Mouse (Mus musculus) limb, embryonic 14.5 days (tissue): Measurements from ENCODE around the gene Phb2. TPM values are rescaled to one million over a fixed set of nuclear protein-coding genes. Genes with fewer than 3 reads are reported as not detected.

Experiments
- ATAC-seq: fragments of 200-750 bp; cut with Nextera tagmentation; 2 replicates; pipeline ENCODE4 v1.8.0; 2017; ENCODE audit warnings: low read depth, moderate number of reproducible peaks, moderate TSS enrichment; ENCODE audit not compliant: low FRiP score
- DNase-seq: peaks from one replicate; pipeline ENCODE4 v3.0.0-alpha.2; 2015; ENCODE audit warnings: low spot score
- H3K27ac ChIP-seq: fragments of 300-500 bp; sonication (generic); replicated peaks from 2 replicates; pipeline ENCODE4 v1.5.1; 2014; ENCODE audit warnings: low read depth, mild to moderate bottlenecking, low read length, moderate library complexity, mixed read lengths
- H3K27me3 ChIP-seq: fragments of 300-500 bp; sonication (generic); 2 replicates; pipeline ENCODE4 v1.6.1; 2014; ENCODE audit warnings: low read length, mixed read lengths; ENCODE audit not compliant: control insufficient read depth, insufficient read depth
- H3K36me3 ChIP-seq: fragments of 300-500 bp; sonication (generic); 2 replicates; pipeline ENCODE4 v1.6.1; 2014; ENCODE audit warnings: mild to moderate bottlenecking, low read length, moderate library complexity, mixed read lengths; ENCODE audit not compliant: control insufficient read depth, insufficient read depth
- H3K4me1 ChIP-seq: fragments of 300-500 bp; sonication (generic); 2 replicates; pipeline ENCODE4 v1.6.1; 2014; ENCODE audit warnings: antibody characterized with exemption, low read length, mixed read lengths; ENCODE audit not compliant: control insufficient read depth, insufficient read depth
- H3K4me2 ChIP-seq: fragments of 300-500 bp; sonication (generic); replicated peaks from 2 replicates; pipeline ENCODE4 v1.6.1; 2014; ENCODE audit warnings: low read depth, mild to moderate bottlenecking, low read length, moderate library complexity; ENCODE audit not compliant: severe bottlenecking
- H3K4me3 ChIP-seq: fragments of 300-500 bp; sonication (generic); replicated peaks from 2 replicates; pipeline ENCODE4 v1.5.1; 2014; ENCODE audit warnings: low read length
- H3K9ac ChIP-seq: fragments of 300-500 bp; sonication (generic); 2 replicates; pipeline ENCODE4 v1.6.1; 2014; ENCODE audit warnings: mild to moderate bottlenecking, low read depth, low read length, moderate library complexity; ENCODE audit not compliant: severe bottlenecking
- H3K9me3 ChIP-seq: fragments of 300-500 bp; sonication (generic); 2 replicates; pipeline ENCODE4 v1.6.1; 2016; ENCODE audit warnings: low read length; ENCODE audit not compliant: control insufficient read depth
- POLR2A ChIP-seq: fragments of 200-500 bp; IDR thresholded peaks from 2 replicates; pipeline ENCODE4 v1.8.0; 2012; ENCODE audit warnings: inconsistent platforms, mild to moderate bottlenecking, moderate library complexity, borderline replicate concordance; ENCODE audit not compliant: insufficient read depth, insufficient read length; ENCODE audit errors: extremely low read depth
- WGBS: fragments of 180-500 bp; shearing (Covaris S2); extraction: QIAGEN DNeasy Blood & Tissue Kit; methylation state at CpG from one replicate; pipeline ENCODE4 v1.1.7; 2014; 5-methylcytosine and 5-hydroxymethylcytosine counted together
- microRNA counts: library from miRNA; unstranded; fragments of <30 nt; microRNA quantifications from one replicate; lab custom pipeline; 2016
- microRNA-seq: library from miRNA; unstranded; fragments of <30 nt; microRNA quantifications from one replicate; pipeline ENCODE4, GENCODE M21; 2016
- polyA plus RNA-seq, 2 experiments: library from polyadenylated mRNA; depleted of rRNA in 1 of 2; stranded (reverse) in 1 of 2; unstranded in 1 of 2; fragments of >200 nt; fragmentation: Nextera tagmentation in 1 of 2; extraction: Ambion mirVana in 1 of 2; gene quantifications; 2 replicates each; pipeline versions ENCODE4 v1.2.1 to v1.2.3; 2012 to 2014

Phb2 gene
- polyA plus RNA-seq, 2 experiments: 205 to 296 TPM

- peak; percentile 60 for DNase-seq
- Histone ChIP-seq H3K27me3 (no peaks in the 10 kb centered on the region), H3K9me3 (no peaks in the 10 kb centered on the region), H3K4me1 (peaks cover 36% of the 10 kb centered on the region), H3K4me3 (peak overlapping the region; percentile 77), H3K27ac (peak overlapping the region; percentile 98), H3K36me3 (peaks cover 11% of the 10 kb centered on the region; the same call in 1 of the 2 replicates), H3K4me2 (peak overlapping the region; percentile 72), H3K9ac (peak overlapping the region; percentile 93)
- 30% methylated on average over 5 of the region's 5 CpGs for WGBS
- TF ChIP-seq POLR2A: no peak
- ATAC-seq: no peak
These were observed 46.0 kb downstream of the Phb2 start for GRCm38 (mm10) chr6:124757909-124758848.

GRCm38 (mm10) chr6:124758849-124759232, 46.7 kb downstream of the Phb2 start:
- H3K9me3 ChIP-seq: no peaks in the 10 kb centered on the region
- H3K4me2 ChIP-seq: peak overlapping the region; percentile 72
- peaks cover 32% of the 10 kb centered on the region for H3K4me1 ChIP-seq
- 0 out of 2 replicates have a peak, but pooled peaks have one; percentile 7 for TF ChIP-seq POLR2A
- 0 out of 2 replicates have a peak overlapping the region, but pooled peaks have one; percentile 93 for H3K9ac ChIP-seq
- ATAC-seq: no peak
- H3K4me3 ChIP-seq: no peak overlapping the region
- peaks cover 6% of the 10 kb centered on the region; the same call in 1 of the 2 replicates for H3K36me3 ChIP-seq
- H3K27me3 ChIP-seq: no peaks in the 10 kb centered on the region
- WGBS: 58% methylated on average over 2 of the region's 2 CpGs
- DNase-seq: no peak
- peak overlapping the region; percentile 98 for H3K27ac ChIP-seq

- DNase-seq (peak; percentile 85), ATAC-seq (peak; percentile 21; the same call in 1 of the 2 replicates)
- Histone ChIP-seq H3K4me2 (peak overlapping the region; percentile 72), H3K27ac (peak overlapping the region; percentile 98), H3K9me3 (no peaks in the 10 kb centered on the region), H3K9ac (0 out of 2 replicates have a peak overlapping the region, but pooled peaks have one; percentile 93), H3K4me3 (no peak overlapping the region), H3K27me3 (no peaks in the 10 kb centered on the region), H3K4me1 (peaks cover 28% of the 10 kb centered on the region), H3K36me3 (peaks cover 2% of the 10 kb centered on the region; the same call in 1 of the 2 replicates)
- peak; percentile 11; the same call in 1 of the 2 replicates for TF ChIP-seq POLR2A
- WGBS: 1% methylated on average over 5 of the region's 5 CpGs
These were observed 47.1 kb downstream of the Phb2 start for GRCm38 (mm10) chr6:124759259-124759658.

GRCm38 (mm10) chr6:124765951-124766350, 53.8 kb downstream of the Phb2 start:
- H3K27me3 ChIP-seq: peaks cover 8% of the 10 kb centered on the region; the same call in 1 of the 2 replicates
- H3K9ac ChIP-seq: no peak overlapping the region

More at GRCm38 (mm10) chr6:124765951-124766350, 53.8 kb downstream of the Phb2 start:
- no peak overlapping the region for H3K27ac ChIP-seq
- DNase-seq (no peak), ATAC-seq (no peak)
- peaks cover 12% of the 10 kb centered on the region; the same call in 1 of the 2 replicates for H3K4me1 ChIP-seq
- no peak overlapping the region for H3K4me3 ChIP-seq
- no peak overlapping the region for H3K4me2 ChIP-seq
- no peaks in the 10 kb centered on the region for H3K36me3 ChIP-seq
- no peak for TF ChIP-seq POLR2A
- 88% methylated on average over 7 of the region's 7 CpGs for WGBS
- H3K9me3 ChIP-seq: no peaks in the 10 kb centered on the region

MicroRNAs within 50 kb of the gene (microRNA counts, 519-probe panel; counts per million panel counts)
- 2,764 counts per million, percentile 49 among the panel's probes with 10 or more counts for microRNA mmu-miR-141 (lab: Ali Mortazavi, UCI)
- 3,734 counts per million, percentile 75 among the panel's probes with 10 or more counts for microRNA mmu-miR-200c (lab: Ali Mortazavi, UCI)

Small RNA genes lying within 50 kb of the gene (microRNA-seq; reads per million reads assigned to microRNA genes)
- gene Mir141 (506 reads per million, percentile 66 among the genes with 10 or more reads in this experiment), gene Mir200c (2,722 reads per million, percentile 82 among the genes with 10 or more reads in this experiment)

Other genes starting within 250 kb of the Phb2 start
- gene Clstn3, start 247.5 kb upstream of the Phb2 start, polyA plus RNA-seq (2012; rRNA removed): 11.2 and 16.3 TPM in 2 replicates
- gene Clstn3, start 247.5 kb upstream of the Phb2 start, polyA plus RNA-seq (2014; fragmentation: Nextera tagmentation; extraction: Ambion mirVana): 5.1 and 6.4 TPM in 2 replicates
- gene C1rl, start 219.2 kb upstream of the Phb2 start, polyA plus RNA-seq (2012; rRNA removed): 0.47 and 0.64 TPM in 2 replicates
- 0.81 and 0.83 TPM in 2 replicates for gene C1rl, start 219.2 kb upstream of the Phb2 start, polyA plus RNA-seq (2014; fragmentation: Nextera tagmentation; extraction: Ambion mirVana)
- gene C1ra, start 199.9 kb upstream of the Phb2 start, polyA plus RNA-seq (2012; rRNA removed): 1.4 and 2.1 TPM in 2 replicates
- gene C1ra, start 199.9 kb upstream of the Phb2 start, polyA plus RNA-seq (2014; fragmentation: Nextera tagmentation; extraction: Ambion mirVana): 1.7 and 1.9 TPM in 2 replicates
- 7.9 and 8.5 TPM in 2 replicates for gene C1s1, start 170.0 kb upstream of the Phb2 start, polyA plus RNA-seq (2012; rRNA removed)
- gene C1s1, start 170.0 kb upstream of the Phb2 start, polyA plus RNA-seq (2014; fragmentation: Nextera tagmentation; extraction: Ambion mirVana): 3.3 and 3.4 TPM in 2 replicates
- gene C1rb, start 142.0 kb upstream of the Phb2 start, polyA plus RNA-seq (2012; rRNA removed): not detected in 2 replicates
- 0.11 TPM in 1 of 2 replicates, not detected in the other for gene C1rb, start 142.0 kb upstream of the Phb2 start, polyA plus RNA-seq (2014; fragmentation: Nextera tagmentation; extraction: Ambion mirVana)
- 0.23 and 0.24 TPM in 2 replicates for gene C1s2, start 76.3 kb upstream of the Phb2 start, polyA plus RNA-seq (2012; rRNA removed)
- gene C1s2, start 76.3 kb upstream of the Phb2 start, polyA plus RNA-seq (2014; fragmentation: Nextera tagmentation; extraction: Ambion mirVana): 0.10 TPM in 1 of 2 replicates, not detected in the other
- gene Lpcat3, start 49.3 kb upstream of the Phb2 start, polyA plus RNA-seq (2012; rRNA removed): 80.8 and 101 TPM in 2 replicates
- 49.3 and 51.7 TPM in 2 replicates for gene Lpcat3, start 49.3 kb upstream of the Phb2 start, polyA plus RNA-seq (2014; fragmentation: Nextera tagmentation; extraction: Ambion mirVana)
- 135 and 148 TPM in 2 replicates for gene Emg1, start 158 bp upstream of the Phb2 start, polyA plus RNA-seq (2012; rRNA removed)
- gene Emg1, start 158 bp upstream of the Phb2 start, polyA plus RNA-seq (2014; fragmentation: Nextera tagmentation; extraction: Ambion mirVana): 179 and 185 TPM in 2 replicates
- gene Ptpn6, start 26.4 kb downstream of the Phb2 start, polyA plus RNA-seq (2012; rRNA removed): 9.4 and 9.6 TPM in 2 replicates
- gene Ptpn6, start 26.4 kb downstream of the Phb2 start, polyA plus RNA-seq (2014; fragmentation: Nextera tagmentation; extraction: Ambion mirVana): 13.9 and 14.2 TPM in 2 replicates
- 285 and 290 TPM in 2 replicates for gene Grcc10, start 29.0 kb downstream of the Phb2 start, polyA plus RNA-seq (2012; rRNA removed)
- gene Grcc10, start 29.0 kb downstream of the Phb2 start, polyA plus RNA-seq (2014; fragmentation: Nextera tagmentation; extraction: Ambion mirVana): 438 and 458 TPM in 2 replicates
- not detected in 2 replicates for gene Gm45234, start 43.7 kb downstream of the Phb2 start, polyA plus RNA-seq (2012; rRNA removed)
- gene Gm45234, start 43.7 kb downstream of the Phb2 start, polyA plus RNA-seq (2014; fragmentation: Nextera tagmentation; extraction: Ambion mirVana): not detected in 2 replicates
- gene Atn1, start 44.2 kb downstream of the Phb2 start, polyA plus RNA-seq (2012; rRNA removed): 102 and 141 TPM in 2 replicates
- 14.6 and 19.4 TPM in 2 replicates for gene Atn1, start 44.2 kb downstream of the Phb2 start, polyA plus RNA-seq (2014; fragmentation: Nextera tagmentation; extraction: Ambion mirVana)
- 21.7 and 25.3 TPM in 2 replicates for gene Eno2, start 57.3 kb downstream of the Phb2 start, polyA plus RNA-seq (2012; rRNA removed)
- gene Eno2, start 57.3 kb downstream of the Phb2 start, polyA plus RNA-seq (2014; fragmentation: Nextera tagmentation; extraction: Ambion mirVana): 6.0 and 10.2 TPM in 2 replicates
- 1.1 TPM in 2 replicates for gene Lrrc23, start 67.4 kb downstream of the Phb2 start, polyA plus RNA-seq (2012; rRNA removed)
- gene Lrrc23, start 67.4 kb downstream of the Phb2 start, polyA plus RNA-seq (2014; fragmentation: Nextera tagmentation; extraction: Ambion mirVana): 0.88 and 1.2 TPM in 2 replicates
- gene Spsb2, start 96.3 kb downstream of the Phb2 start, polyA plus RNA-seq (2012; rRNA removed): 9.8 and 11.1 TPM in 2 replicates
- 8.9 and 10.8 TPM in 2 replicates for gene Spsb2, start 96.3 kb downstream of the Phb2 start, polyA plus RNA-seq (2014; fragmentation: Nextera tagmentation; extraction: Ambion mirVana)
- gene Tpi1, start 102.0 kb downstream of the Phb2 start, polyA plus RNA-seq (2012; rRNA removed): 636 and 744 TPM in 2 replicates
- 808 and 825 TPM in 2 replicates for gene Tpi1, start 102.0 kb downstream of the Phb2 start, polyA plus RNA-seq (2014; fragmentation: Nextera tagmentation; extraction: Ambion mirVana)
- 105 and 119 TPM in 2 replicates for gene Usp5, start 117.1 kb downstream of the Phb2 start, polyA plus RNA-seq (2012; rRNA removed)
- gene Usp5, start 117.1 kb downstream of the Phb2 start, polyA plus RNA-seq (2014; fragmentation: Nextera tagmentation; extraction: Ambion mirVana): 115 and 120 TPM in 2 replicates
- 141 and 164 TPM in 2 replicates for gene Cdca3, start 117.2 kb downstream of the Phb2 start, polyA plus RNA-seq (2012; rRNA removed)
- gene Cdca3, start 117.2 kb downstream of the Phb2 start, polyA plus RNA-seq (2014; fragmentation: Nextera tagmentation; extraction: Ambion mirVana): 128 and 146 TPM in 2 replicates
- 1.9 and 2.3 TPM in 2 replicates for gene Gnb3, start 127.9 kb downstream of the Phb2 start, polyA plus RNA-seq (2012; rRNA removed)
- 1.6 and 1.8 TPM in 2 replicates for gene Gnb3, start 127.9 kb downstream of the Phb2 start, polyA plus RNA-seq (2014; fragmentation: Nextera tagmentation; extraction: Ambion mirVana)
- 339 and 401 TPM in 2 replicates for gene P3h3, start 145.4 kb downstream of the Phb2 start, polyA plus RNA-seq (2012; rRNA removed)
- gene P3h3, start 145.4 kb downstream of the Phb2 start, polyA plus RNA-seq (2014; fragmentation: Nextera tagmentation; extraction: Ambion mirVana): 57.5 and 67.6 TPM in 2 replicates
- gene Gpr162, start 151.6 kb downstream of the Phb2 start, polyA plus RNA-seq (2012; rRNA removed): 7.5 and 10.8 TPM in 2 replicates
- 2.1 and 2.3 TPM in 2 replicates for gene Gpr162, start 151.6 kb downstream of the Phb2 start, polyA plus RNA-seq (2014; fragmentation: Nextera tagmentation; extraction: Ambion mirVana)
- 0.23 and 0.26 TPM in 2 replicates for gene Cd4, start 175.9 kb downstream of the Phb2 start, polyA plus RNA-seq (2012; rRNA removed)
- gene Cd4, start 175.9 kb downstream of the Phb2 start, polyA plus RNA-seq (2014; fragmentation: Nextera tagmentation; extraction: Ambion mirVana): 0.10 and 0.51 TPM in 2 replicates
- gene Lag3, start 199.4 kb downstream of the Phb2 start, polyA plus RNA-seq (2012; rRNA removed): 2.3 and 3.2 TPM in 2 replicates
- 2.0 and 2.6 TPM in 2 replicates for gene Lag3, start 199.4 kb downstream of the Phb2 start, polyA plus RNA-seq (2014; fragmentation: Nextera tagmentation; extraction: Ambion mirVana)
- gene Ptms, start 207.8 kb downstream of the Phb2 start, polyA plus RNA-seq (2012; rRNA removed): 1,126 and 1,778 TPM in 2 replicates
- 306 and 353 TPM in 2 replicates for gene Ptms, start 207.8 kb downstream of the Phb2 start, polyA plus RNA-seq (2014; fragmentation: Nextera tagmentation; extraction: Ambion mirVana)
- 407 and 471 TPM in 2 replicates for gene Mlf2, start 219.1 kb downstream of the Phb2 start, polyA plus RNA-seq (2012; rRNA removed)
- 355 and 380 TPM in 2 replicates for gene Mlf2, start 219.1 kb downstream of the Phb2 start, polyA plus RNA-seq (2014; fragmentation: Nextera tagmentation; extraction: Ambion mirVana)